Mouse (Mus musculus): ENCODE measurements around the gene Btbd10.

DNA sequence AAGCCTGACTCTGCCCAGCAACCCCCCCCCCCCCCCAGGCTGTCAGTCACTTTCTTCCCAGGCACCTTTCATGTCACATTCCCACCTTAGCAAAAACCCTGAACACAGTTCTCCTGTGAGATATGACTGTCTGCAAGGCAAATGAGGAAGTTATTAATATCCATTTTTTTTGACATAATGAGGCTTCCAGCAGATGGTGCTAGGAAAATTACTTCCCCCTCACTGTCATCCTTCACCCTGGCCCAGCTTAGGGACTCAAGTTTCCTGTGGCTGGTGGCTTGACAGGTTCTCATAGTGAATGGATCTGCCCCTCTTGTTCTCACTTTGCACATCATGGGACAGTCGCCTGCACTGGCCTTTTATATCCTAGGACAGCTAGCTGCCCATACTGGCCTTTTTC is 80.0 kb downstream of the Btbd10 start:
- TF ChIP-seq POLR2A (IDR thresholded peaks at IDR 0.05; ENCODE audit: borderline replicate concordance, extremely low read depth, insufficient read depth, insufficient read length, poor library complexity, severe bottlenecking) = no peak
- TF ChIP-seq CTCF (IDR thresholded peaks at IDR 0.05; ENCODE audit: borderline replicate concordance, extremely low read depth, insufficient read depth, insufficient read length) = no peak
